In the genomic region with DNA sequence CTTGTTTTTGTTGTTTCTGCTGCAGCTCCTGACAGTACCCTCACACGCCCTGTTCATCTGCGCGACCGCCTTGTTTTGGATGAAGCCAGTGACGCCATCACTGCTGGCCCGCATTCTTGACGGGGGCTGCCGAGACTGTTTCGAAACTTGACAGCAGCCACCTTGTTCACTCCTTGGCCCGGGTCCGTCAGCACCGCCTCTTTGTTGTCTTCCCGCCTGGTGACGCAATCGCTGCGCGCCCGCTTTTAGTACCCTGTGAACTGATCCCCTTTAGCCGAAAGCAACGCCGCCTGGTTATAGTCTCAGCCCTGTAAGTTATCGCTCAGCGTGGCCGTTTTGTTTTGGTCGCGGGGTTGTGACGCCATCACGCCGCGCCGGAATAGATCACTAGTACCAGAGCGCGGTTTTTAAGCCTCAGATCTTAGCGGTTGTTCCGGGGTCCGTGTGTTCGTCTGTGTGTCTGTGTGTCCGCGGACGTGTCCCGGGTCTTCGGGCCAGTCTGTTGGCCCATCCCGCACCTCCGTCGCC, we compare ENCODE assay signal across 8 mouse cellular contexts. TPM values are rescaled to one million over a fixed set of nuclear protein-coding genes. Genes with fewer than 3 reads are reported as not detected.
DNase-seq lines count a peak whose midpoint lies in the region; ATAC-seq lines count a peak whose summit lies in the region.

No protein-coding gene starts in this region.

- DNase-seq in ES-CJ7 (ENCODE audit: low read depth, low spot score) = peak; percentile 96
- peak; percentile 91 for DNase-seq in cerebellum, adult 11 months
- DNase-seq in forebrain, embryonic 14.5 days (ENCODE audit: low spot score) = peak; percentile 95
- peak; percentile 93 to 95 for DNase-seq in heart, postnatal 14 days
- DNase-seq in layer of hippocampus, adult 11-12 months (ENCODE audit: low spot score) = peak; percentile 98
- peak; percentile 92 for DNase-seq in lung, adult 18-20 months
- DNase-seq in testis, postnatal 14 days (ENCODE audit: low spot score) = peak; percentile 94

- H3K27ac ChIP-seq in forebrain, embryonic 14.5 days (ENCODE audit: low read depth, low read length) = peak overlapping the region; percentile 91
- peak overlapping the region; percentile 92 for H3K27ac ChIP-seq in neural tube, embryonic 15.5 days (replicated peaks)

- no peaks in the 10 kb centered on the region for H3K27me3 ChIP-seq in forebrain, embryonic 14.5 days (replicated peaks; ENCODE audit: control insufficient read depth, insufficient read depth, low read length)
- no peaks in the 10 kb centered on the region for H3K27me3 ChIP-seq in neural tube, embryonic 15.5 days (replicated peaks)

- H3K4me2 ChIP-seq in forebrain, embryonic 14.5 days (ENCODE audit: low read length) = peak overlapping the region; percentile 96
- H3K4me2 ChIP-seq in neural tube, embryonic 15.5 days = peak overlapping the region; percentile 95

- peak; percentile 83 for ATAC-seq in forebrain, embryonic 14.5 days
- ATAC-seq in neural tube, embryonic 15.5 days (ENCODE audit: low FRiP score) = peak; percentile 90

- WGBS in forebrain, embryonic 14.5 days = under 1% methylated on average over 45 of the region's 45 CpGs
- under 1% methylated on average over 45 of the region's 45 CpGs for WGBS in neural tube, embryonic 15.5 days

- H3K9me3 ChIP-seq in forebrain, embryonic 14.5 days (replicated peaks; ENCODE audit: control insufficient read depth, low read length) = peaks cover 24% of the 10 kb centered on the region
- H3K9me3 ChIP-seq in neural tube, embryonic 15.5 days (replicated peaks) = peaks cover 13% of the 10 kb centered on the region; the same call in 1 of the 2 replicates

- H3K4me1 ChIP-seq in forebrain, embryonic 14.5 days (ENCODE audit: control insufficient read depth, insufficient read depth, low read length) = peaks cover 7% of the 10 kb centered on the region
- peaks cover 19% of the 10 kb centered on the region for H3K4me1 ChIP-seq in neural tube, embryonic 15.5 days

- H3K4me3 ChIP-seq in forebrain, embryonic 14.5 days (ENCODE audit: low read depth, low read length) = peak overlapping the region; percentile 61
- peak overlapping the region; percentile 76 for H3K4me3 ChIP-seq in neural tube, embryonic 15.5 days (replicated peaks)

- H3K9ac ChIP-seq in forebrain, embryonic 14.5 days (ENCODE audit: low read length) = peak overlapping the region; percentile 69
- H3K9ac ChIP-seq in neural tube, embryonic 15.5 days (replicated peaks) = peak overlapping the region; percentile 81

- intact Hi-C loops in heart, postnatal 14 days (cut with DNase I) = loop anchor here (2.0 to 10.0 kb wide), 5 partner anchors 36 to 1086 kb away; a partner anchor contains a TSS

- no peaks in the 10 kb centered on the region for H3K36me3 ChIP-seq in forebrain, embryonic 14.5 days (ENCODE audit: control insufficient read depth, insufficient read depth, low read length)
- peaks cover 9% of the 10 kb centered on the region for H3K36me3 ChIP-seq in neural tube, embryonic 15.5 days

RNA-seq across cellular contexts. Expression of a gene that starts 18.2 kb away (rescaled TPM):
- polyA plus RNA-seq in forebrain, embryonic 14.5 days (2014; fragmentation: Nextera tagmentation; extraction: Ambion mirVana) = 0.14 TPM in 1 of 2 replicates, not detected in the other
- not detected for total RNA-seq in heart, postnatal 14 days (2021)
- polyA plus RNA-seq in neural tube, embryonic 15.5 days (2015; fragmentation: Nextera tagmentation; extraction: Ambion mirVana) = 0.20 and 0.40 TPM in 2 replicates

RNA-seq across cellular contexts. Expression of a gene that starts 35.4 kb away (rescaled TPM):
- polyA plus RNA-seq in forebrain, embryonic 14.5 days (2014; fragmentation: Nextera tagmentation; extraction: Ambion mirVana) = not detected in 2 replicates
- total RNA-seq in heart, postnatal 14 days (2021) = not detected
- polyA plus RNA-seq in neural tube, embryonic 15.5 days (2015; fragmentation: Nextera tagmentation; extraction: Ambion mirVana) = not detected in 2 replicates

RNA-seq across cellular contexts. Expression of a gene that starts 37.5 kb away (rescaled TPM):
- 17.6 and 21.4 TPM in 2 replicates for polyA plus RNA-seq in forebrain, embryonic 14.5 days (2014; fragmentation: Nextera tagmentation; extraction: Ambion mirVana)
- 10 to 100 TPM; 24.7 to 27.5 TPM for total RNA-seq in heart, postnatal 14 days (2021)
- polyA plus RNA-seq in neural tube, embryonic 15.5 days (2015; fragmentation: Nextera tagmentation; extraction: Ambion mirVana) = 11.4 and 13.7 TPM in 2 replicates

Comparison
In these comparisons a context has a peak if more than half of its experiments do, and no peak if none do; other contexts are left out.
1. Peak in every context shown above with its lines: DNase-seq, ATAC-seq, H3K4me3 ChIP-seq and H3K27ac ChIP-seq.